Mouse (Mus musculus) ES-E14 (cell line): ENCODE results near the gene Rnf187. TPM values are rescaled to one million over a fixed set of nuclear protein-coding genes. Genes with fewer than 3 reads are reported as not detected.
A peak's percentile ranks its signal among the peaks of the same experiment; 100 is the strongest.

Experiments
- DNase-seq: peaks from one replicate; pipeline ENCODE4 v3.0.0-alpha.2; 2013; ENCODE audit warnings: low read depth, low spot score
- H3K27ac ChIP-seq: 2 replicates; pipeline ENCODE4 v1.5.1; 2012; ENCODE audit warnings: low read depth, mild to moderate bottlenecking, low read length, moderate library complexity, mixed read lengths; ENCODE audit not compliant: poor library complexity, insufficient read depth, severe bottlenecking
- H3K36me3 ChIP-seq: 2 replicates; pipeline ENCODE4 v1.6.1; 2012; ENCODE audit warnings: mild to moderate bottlenecking, low read length, moderate library complexity, mixed read lengths; ENCODE audit not compliant: control insufficient read depth, poor library complexity, insufficient read depth, severe bottlenecking
- H3K4me1 ChIP-seq, 2 experiments: fragments of 150-350 bp in 1 of 2; sonication (generic) in 1 of 2; 2 replicates each; pipeline ENCODE4 v1.6.1; 2012; ENCODE audit warnings: low read length in 2 of 2, mild to moderate bottlenecking in 1 of 2, mixed read lengths in 1 of 2; ENCODE audit not compliant: control insufficient read depth in 2 of 2, insufficient read depth in 2 of 2, poor library complexity in 1 of 2
- H3K4me3 ChIP-seq, 2 experiments: fragments of 150-350 bp in 1 of 2; sonication (generic) in 1 of 2; 2 replicates each; pipeline ENCODE4 v1.5.1; 2012; ENCODE audit warnings: low read length in 2 of 2, low read depth in 1 of 2, mild to moderate bottlenecking in 1 of 2, mixed read lengths in 1 of 2; ENCODE audit not compliant: insufficient read depth in 1 of 2, poor library complexity in 1 of 2, severe bottlenecking in 1 of 2
- H3K9ac ChIP-seq: 2 replicates; pipeline ENCODE4 v1.6.1; 2012; ENCODE audit warnings: low read depth, mild to moderate bottlenecking, low read length, mixed read lengths; ENCODE audit not compliant: poor library complexity, insufficient read depth, severe bottlenecking
- H3K9me3 ChIP-seq: fragments of 150-350 bp; sonication (generic); 2 replicates; pipeline ENCODE4 v1.6.1; 2012; ENCODE audit warnings: low read depth, mild to moderate bottlenecking, low read length; ENCODE audit not compliant: control insufficient read depth, insufficient read depth
- CHD2 ChIP-seq: IDR thresholded peaks from 2 replicates; pipeline ENCODE4 v1.6.1; 2014; ENCODE audit warnings: mild to moderate bottlenecking, low read depth, low read length, inconsistent platforms
- HCFC1 ChIP-seq: IDR thresholded peaks from 2 replicates; pipeline ENCODE4 v1.6.1; 2012; ENCODE audit warnings: low read length, inconsistent platforms, borderline replicate concordance; ENCODE audit not compliant: insufficient read depth
- MAFK ChIP-seq: IDR thresholded peaks from 2 replicates; pipeline ENCODE4 v1.6.1; 2014; ENCODE audit warnings: mild to moderate bottlenecking, low read depth, low read length, inconsistent platforms; ENCODE audit not compliant: insufficient read depth
- ZC3H11A ChIP-seq: IDR thresholded peaks from 2 replicates; pipeline ENCODE4 v1.6.1; 2012; ENCODE audit warnings: low read depth, mild to moderate bottlenecking, inconsistent platforms, low read length, borderline replicate concordance
- ZNF384 ChIP-seq: IDR thresholded peaks from 2 replicates; pipeline ENCODE4 v1.6.1; 2012; ENCODE audit warnings: low read depth, low read length, inconsistent platforms
- in situ Hi-C, 2 experiments: fragments of 600-800 bp; cut with MboI; formaldehyde crosslinking; loops; one replicate each; pipeline ENCODE4 v1.15.1; 2025; ENCODE audit warnings: low sequenced_read_pairs in 2 of 2, inconsistent platforms in 1 of 2; ENCODE audit not compliant: unreplicated experiment in 2 of 2
- total RNA-seq: library from RNA; depleted of rRNA; stranded (reverse); fragments of 300-350 nt; gene quantifications from 2 replicates; pipeline ENCODE4 v1.2.3, GENCODE M21; 2012

Gene Rnf187
- total RNA-seq, 1 experiment = 115 TPM

GRCm38 (mm10) chr11:58947306-58947705, 8.6 kb upstream of the Rnf187 start:
- Histone ChIP-seq H3K4me1 (no peaks in the 10 kb centered on the region), H3K9ac (no peak overlapping the region), H3K27ac (no peak overlapping the region), H3K36me3 (no peaks in the 10 kb centered on the region), H3K9me3 (no peaks in the 10 kb centered on the region), H3K4me3 (no peak overlapping the region)
- in situ Hi-C loops = no loop called here
- TF ChIP-seq ZC3H11A = no peak
- TF ChIP-seq MAFK = no peak
- TF ChIP-seq HCFC1 = no peak
- no peak for TF ChIP-seq ZNF384
- no peak for TF ChIP-seq CHD2
- DNase-seq = no peak

GRCm38 (mm10) chr11:58944136-58944535, 5.4 kb upstream of the Rnf187 start:
- H3K4me3 ChIP-seq = no peak overlapping the region
- H3K9me3 ChIP-seq = no peaks in the 10 kb centered on the region
- H3K36me3 ChIP-seq = no peaks in the 10 kb centered on the region
- in situ Hi-C loops = no loop called here
- TF ChIP-seq MAFK = no peak
- TF ChIP-seq ZNF384 = no peak
- TF ChIP-seq CHD2 = no peak
- no peak for TF ChIP-seq HCFC1
- no peak for TF ChIP-seq ZC3H11A
- H3K9ac ChIP-seq = no peak overlapping the region
- DNase-seq = no peak
- no peaks in the 10 kb centered on the region for H3K4me1 ChIP-seq
- no peak overlapping the region for H3K27ac ChIP-seq

- H3K27ac ChIP-seq = no peak overlapping the region
- H3K9ac ChIP-seq = no peak overlapping the region
- in situ Hi-C loops = no loop called here
- no peaks in the 10 kb centered on the region for H3K4me1 ChIP-seq
- peak overlapping the region in 1 of 2 experiments; percentile 94; a peak in 2 of 4 replicates for H3K4me3 ChIP-seq
- TF ChIP-seq CHD2 (no peak), ZC3H11A (no peak), ZNF384 (no peak), HCFC1 (no peak), MAFK (no peak)
- H3K36me3 ChIP-seq = peaks cover 12% of the 10 kb centered on the region
- DNase-seq = no peak
- H3K9me3 ChIP-seq = no peaks in the 10 kb centered on the region
Measured at GRCm38 (mm10) chr11:58939088-58939439, 348 bp upstream of the Rnf187 start.

- peak overlapping the region; percentile 90 for H3K9ac ChIP-seq
- H3K9me3 ChIP-seq = no peaks in the 10 kb centered on the region
- peaks cover 23% of the 10 kb centered on the region for H3K36me3 ChIP-seq
- no peak overlapping the region for H3K27ac ChIP-seq
- 0 out of 2 replicates have a peak, but pooled peaks have one; percentile 24 for TF ChIP-seq HCFC1
- no peak for TF ChIP-seq ZNF384
- no peaks in the 10 kb centered on the region for H3K4me1 ChIP-seq
- in situ Hi-C loops = no loop called here
- H3K4me3 ChIP-seq = peak overlapping the region; percentile 87 to 94
- DNase-seq = no peak
Measured at GRCm38 (mm10) chr11:58937909-58938308, 807 bp downstream of the Rnf187 start.

- TF ChIP-seq ZC3H11A (no peak), MAFK (no peak), CHD2 (no peak), ZNF384 (no peak), HCFC1 (no peak)
- H3K4me3 ChIP-seq = no peak overlapping the region
- H3K4me1 ChIP-seq = peaks cover 0 to 8% of the 10 kb centered on the region in 2 experiments; a peak in 1 of 4 replicates
- peaks cover 36% of the 10 kb centered on the region for H3K36me3 ChIP-seq
- in situ Hi-C loops = no loop called here
- H3K9me3 ChIP-seq = no peaks in the 10 kb centered on the region
- H3K27ac ChIP-seq = no peak overlapping the region
- no peak for DNase-seq
- H3K9ac ChIP-seq = no peak overlapping the region
Measured at GRCm38 (mm10) chr11:58931576-58931975, 7.1 kb downstream of the Rnf187 start.
